Mouse (Mus musculus): ENCODE measurements around the gene Tarbp2.

Tarbp2 gene

GRCm38 (mm10) chr15:102505770-102506463 is 12.1 kb upstream of the Tarbp2 start:
- DNase-seq (ENCODE audit: low spot score), result no peak

- no peak for DNase-seq (ENCODE audit: low spot score)
These were observed 11.5 kb upstream of the Tarbp2 start for GRCm38 (mm10) chr15:102506464-102506830.

DNA sequence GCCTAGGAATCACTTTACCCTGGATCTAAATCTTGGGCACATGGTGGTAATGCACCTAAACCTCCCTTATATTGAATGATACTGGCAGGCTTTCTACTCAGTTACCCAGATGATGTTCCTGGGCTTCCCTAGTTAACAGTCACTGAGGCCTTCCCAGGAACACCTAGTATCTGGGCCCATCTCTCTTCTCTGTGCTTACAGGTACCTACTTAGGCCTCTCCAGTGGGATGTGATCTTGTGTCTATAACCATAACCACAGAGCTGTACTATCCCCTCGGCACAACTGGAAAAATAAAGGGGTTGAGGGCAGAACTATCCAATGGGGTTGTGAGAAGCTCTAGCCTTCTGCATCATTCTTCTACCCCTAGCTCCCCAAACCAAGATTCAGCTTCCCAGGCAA is 11.1 kb upstream of the Tarbp2 start:
- no peak for DNase-seq (ENCODE audit: low spot score)

DNA sequence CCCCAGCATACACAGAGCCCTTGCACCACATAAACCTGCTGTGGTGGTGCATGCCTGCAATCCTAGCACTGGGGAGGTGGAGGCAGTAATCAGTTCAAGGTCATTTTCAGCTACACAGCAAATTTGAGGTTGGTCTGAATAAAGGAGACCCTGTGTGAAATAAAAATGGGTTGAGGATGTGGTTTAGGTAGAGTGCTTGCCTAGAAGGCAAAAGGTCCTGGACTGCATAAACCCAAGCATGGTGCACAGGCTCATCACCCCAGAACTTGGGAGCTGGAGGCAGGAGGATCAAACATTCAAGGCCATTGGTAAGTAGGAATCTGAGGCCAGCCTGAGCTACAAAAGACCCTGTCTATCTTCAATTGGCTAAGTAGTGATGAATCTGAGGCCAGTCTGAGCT is 10.4 kb upstream of the Tarbp2 start:
- no peak for DNase-seq (ENCODE audit: low spot score)

DNA sequence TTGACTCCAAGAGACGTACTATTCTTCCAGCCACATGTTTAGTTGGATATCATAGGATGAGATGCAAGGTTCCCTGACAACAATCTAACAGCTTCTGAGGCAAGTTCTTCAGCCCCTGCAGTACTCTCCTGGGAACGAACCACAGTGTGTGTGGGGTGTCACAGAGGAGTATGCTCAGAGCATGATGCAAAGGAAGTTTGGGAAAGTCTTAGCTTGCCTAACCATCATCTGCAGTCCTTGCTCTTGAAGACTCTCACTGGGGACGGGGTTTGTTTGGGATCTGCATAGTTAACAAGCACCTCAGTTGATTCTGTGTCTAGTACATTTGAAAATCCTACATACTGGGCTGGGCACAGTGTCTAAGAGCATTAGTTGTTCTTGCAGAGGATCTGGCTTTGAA is 9.7 kb upstream of the Tarbp2 start:
- DNase-seq (ENCODE audit: low spot score), result no peak

- no peak for DNase-seq (ENCODE audit: low spot score)
These were observed 7.9 kb upstream of the Tarbp2 start for GRCm38 (mm10) chr15:102510110-102510509.

DNA sequence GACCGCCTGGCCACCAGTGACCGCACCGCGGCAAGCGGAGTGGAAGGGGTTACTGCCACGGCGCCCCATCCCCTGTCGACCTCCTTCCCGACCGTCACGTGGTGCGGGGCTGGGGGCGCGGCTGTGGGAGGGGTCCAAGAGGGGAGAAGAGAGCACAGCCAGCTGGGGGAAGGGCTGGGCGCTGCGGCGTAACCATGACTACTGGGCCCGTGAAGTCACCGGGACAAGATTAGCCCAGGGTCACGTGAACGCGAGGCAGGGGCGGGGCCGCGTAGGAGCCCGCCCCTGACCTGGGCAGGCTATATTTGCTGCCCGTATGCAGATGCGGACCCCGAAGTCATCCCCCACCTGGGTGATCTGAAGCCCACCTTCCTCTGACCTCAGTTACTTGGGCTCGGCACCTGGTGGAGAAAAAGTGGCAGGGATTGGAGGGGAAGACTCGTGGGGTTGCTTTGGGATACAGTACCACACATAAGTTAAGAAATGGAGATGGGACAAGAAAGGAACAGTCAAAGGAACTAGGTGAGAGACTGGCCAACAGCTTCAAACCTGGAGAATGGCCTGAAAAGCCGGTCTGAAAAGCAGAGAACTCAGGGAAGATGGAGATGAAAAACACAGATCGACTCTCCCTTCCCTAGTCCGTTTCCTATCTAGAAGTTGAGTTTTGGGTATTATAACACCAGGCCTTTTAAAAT is 7.3 kb upstream of the Tarbp2 start:
- DNase-seq (ENCODE audit: low spot score), result peak; percentile 84

- no peak for DNase-seq (ENCODE audit: low spot score)
These were observed 6.6 kb upstream of the Tarbp2 start for GRCm38 (mm10) chr15:102511285-102511833.

DNA sequence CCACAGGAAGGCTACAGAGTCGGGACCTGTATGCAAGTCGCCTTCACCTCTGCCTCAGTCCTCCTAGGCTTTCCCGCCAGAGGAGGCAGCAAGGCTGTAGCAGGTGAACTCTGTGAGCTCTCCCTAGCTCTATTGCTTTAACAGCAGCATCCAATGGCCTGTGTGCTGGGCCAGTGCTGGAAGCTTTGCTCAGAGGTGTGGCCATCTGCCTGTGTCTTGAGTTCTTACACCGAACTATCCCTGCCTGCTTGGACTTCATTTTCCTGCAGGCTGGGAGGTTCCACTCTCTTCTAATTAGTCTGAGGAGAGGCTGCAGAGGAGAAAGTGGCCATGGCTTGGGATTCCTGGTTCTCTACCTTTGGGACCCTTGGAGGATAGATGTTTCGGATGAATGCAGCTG is 6.0 kb upstream of the Tarbp2 start:
- DNase-seq (ENCODE audit: low spot score), result no peak

DNA sequence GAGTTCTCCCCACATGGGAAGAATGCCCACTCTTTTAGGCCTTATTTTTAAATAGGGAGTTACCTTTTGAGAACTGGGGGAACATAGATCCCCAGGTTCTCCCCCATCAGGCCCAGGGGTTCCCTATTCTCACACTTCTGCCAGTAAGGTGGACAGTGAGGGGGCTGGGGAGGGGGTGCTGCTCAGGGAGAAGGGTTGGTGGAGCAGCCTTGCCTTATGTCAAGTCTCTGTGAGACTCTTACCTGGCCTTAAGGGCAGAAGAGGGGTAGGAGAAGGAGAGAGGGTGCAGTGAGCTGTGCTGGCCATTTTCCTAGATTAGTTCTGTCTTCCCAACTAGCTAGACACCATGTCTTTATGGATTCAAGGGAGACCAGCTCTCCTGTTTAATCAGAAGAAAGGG is 5.5 kb upstream of the Tarbp2 start:
- DNase-seq (ENCODE audit: low spot score), result no peak

- no peak for DNase-seq (ENCODE audit: low spot score)
These were observed 5.0 kb upstream of the Tarbp2 start for GRCm38 (mm10) chr15:102513004-102513403.

DNA sequence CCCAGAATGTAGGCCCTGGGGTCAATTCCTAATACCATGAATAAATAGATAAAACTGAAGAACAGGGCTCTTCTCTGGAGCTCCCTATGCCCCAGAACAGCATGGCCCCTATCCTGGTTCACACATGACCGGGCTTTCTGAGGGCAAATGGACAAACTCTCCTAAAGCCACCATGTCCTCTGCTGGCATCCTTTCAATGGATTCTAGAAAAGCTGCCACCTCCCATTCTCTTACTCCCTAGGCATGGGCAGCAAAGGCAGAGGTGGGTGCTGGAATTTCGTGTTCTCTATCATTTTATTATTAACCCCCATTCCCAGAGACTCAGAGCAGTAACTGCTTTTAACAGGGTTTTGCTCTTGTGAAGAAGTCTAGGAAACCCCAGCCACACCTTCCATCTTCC is 2.7 kb upstream of the Tarbp2 start:
- no peak for DNase-seq (ENCODE audit: low spot score)

GRCm38 (mm10) chr15:102515791-102516190 is 2.2 kb upstream of the Tarbp2 start:
- no peak for DNase-seq (ENCODE audit: low spot score)

DNA sequence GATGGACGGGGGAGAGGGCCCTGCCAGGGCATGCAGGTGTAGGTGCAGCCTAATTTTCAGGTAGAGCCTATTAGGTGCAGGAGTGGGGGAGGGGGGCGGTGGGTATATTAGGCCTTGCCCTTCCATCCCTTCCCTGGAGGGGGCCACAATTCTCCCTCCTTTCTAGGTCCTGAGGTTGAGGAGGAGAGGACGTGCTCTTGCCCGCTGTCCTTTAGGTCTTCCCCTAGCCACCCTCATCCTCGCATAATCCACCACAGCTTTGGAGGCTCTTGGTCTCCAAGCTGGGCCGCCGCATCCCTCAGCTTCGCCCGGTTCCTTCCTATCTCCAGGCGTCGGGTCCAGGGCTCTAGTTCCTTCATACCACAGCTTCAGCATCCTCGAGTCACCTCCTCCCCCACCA is 1.7 kb upstream of the Tarbp2 start:
- no peak for DNase-seq (ENCODE audit: low spot score)

DNA sequence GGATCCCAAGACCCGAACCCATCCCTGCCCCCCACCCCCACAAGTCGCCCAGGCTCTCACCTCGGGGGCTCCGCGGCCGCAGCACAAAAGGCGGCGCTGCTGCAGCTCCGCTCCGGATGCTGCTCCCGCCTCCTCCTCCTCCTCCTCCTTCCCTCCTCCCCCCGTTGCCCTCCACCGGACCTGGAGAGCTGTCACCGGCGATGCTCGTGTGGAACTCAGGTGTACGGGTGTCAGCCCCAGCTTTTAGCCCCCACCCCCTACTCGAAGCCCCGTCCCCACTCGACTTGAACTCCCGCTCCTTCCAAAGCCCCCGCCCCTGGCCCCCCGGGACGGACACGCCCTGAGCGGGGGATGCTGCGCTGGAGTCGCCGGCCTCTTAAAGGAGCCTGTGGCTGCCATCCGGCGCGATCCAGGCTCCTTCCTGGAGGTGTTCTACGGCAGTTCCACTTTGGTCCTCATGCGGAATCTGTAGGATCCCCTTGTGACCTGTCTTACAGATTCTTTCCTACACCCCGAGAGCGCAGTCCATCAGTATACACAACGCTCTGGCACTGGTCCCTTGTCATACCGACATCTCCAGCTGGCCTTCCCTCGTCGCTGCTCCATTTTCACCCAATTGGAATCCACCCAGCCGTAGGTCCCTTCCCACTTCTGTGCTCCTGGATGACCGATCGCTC is 1.1 kb upstream of the Tarbp2 start, which contains the start of gene Map3k12:
Gene Map3k12, minus strand, starts transcription at position 337 of the 677 bp plus-strand sequence.
- DNase-seq (ENCODE audit: low spot score), result peak; percentile 64

GRCm38 (mm10) chr15:102517631-102517975 is 389 bp upstream of the Tarbp2 start:
- no peak for DNase-seq (ENCODE audit: low spot score)

DNA sequence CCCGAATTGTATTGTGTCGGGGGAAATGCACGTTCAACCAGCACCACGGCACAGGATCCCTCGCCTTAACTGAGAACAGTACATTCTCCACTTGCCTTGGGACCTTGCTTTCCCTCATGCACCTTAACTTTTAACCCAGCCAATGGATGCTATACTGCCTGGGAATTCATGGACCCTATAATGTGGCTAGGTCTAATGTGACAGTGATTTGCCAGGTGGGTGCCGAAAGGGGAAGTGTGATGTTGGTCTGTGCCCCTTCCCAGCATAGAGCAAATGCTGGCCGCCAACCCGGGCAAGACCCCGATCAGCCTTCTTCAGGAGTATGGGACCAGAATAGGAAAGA is 838 bp downstream of the Tarbp2 start:
- DNase-seq (ENCODE audit: low spot score), result no peak

DNA sequence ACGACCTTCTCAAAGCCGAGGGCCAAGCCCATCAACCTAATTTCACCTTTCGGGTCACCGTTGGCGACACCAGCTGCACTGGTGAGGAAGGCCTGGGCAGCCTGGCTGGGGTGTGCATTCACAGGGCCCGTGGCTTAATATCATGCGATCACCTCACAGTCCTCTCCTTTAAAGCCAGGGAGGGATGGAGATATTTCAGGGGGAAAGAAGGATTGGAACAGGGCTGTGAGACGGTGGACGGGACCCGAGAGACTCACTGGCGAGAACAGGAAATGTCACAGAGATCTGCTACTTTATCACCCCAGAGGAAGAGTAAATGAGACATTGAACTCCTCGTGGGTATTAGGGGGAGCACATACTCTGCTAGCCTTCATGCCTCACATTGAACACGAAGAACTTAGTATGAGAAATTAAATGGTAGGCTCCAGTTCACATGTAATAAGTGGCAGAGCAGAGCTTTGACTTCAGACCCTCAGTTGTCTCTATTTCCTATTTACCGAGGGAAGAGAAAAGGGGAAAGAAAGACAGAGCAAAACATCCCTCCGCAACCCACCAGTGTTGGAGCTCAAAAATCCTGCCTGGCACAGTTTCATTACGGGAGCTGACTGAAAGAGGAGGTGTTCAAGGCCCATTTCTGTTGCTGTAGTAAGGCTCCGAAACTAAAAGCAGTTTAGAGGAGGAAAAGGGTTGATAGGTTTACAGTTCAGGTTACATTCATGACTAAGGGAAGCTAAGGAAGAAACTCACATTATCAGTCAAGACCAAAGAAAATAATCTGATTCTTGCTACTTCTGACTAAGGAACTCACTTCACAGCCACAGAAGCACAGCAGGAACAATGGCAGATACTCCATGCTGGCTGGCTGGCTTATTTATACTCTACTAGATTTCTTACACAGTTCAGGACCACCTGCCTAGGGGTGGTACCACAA is 1.5 kb downstream of the Tarbp2 start:
- DNase-seq (ENCODE audit: low spot score), result no peak

DNA sequence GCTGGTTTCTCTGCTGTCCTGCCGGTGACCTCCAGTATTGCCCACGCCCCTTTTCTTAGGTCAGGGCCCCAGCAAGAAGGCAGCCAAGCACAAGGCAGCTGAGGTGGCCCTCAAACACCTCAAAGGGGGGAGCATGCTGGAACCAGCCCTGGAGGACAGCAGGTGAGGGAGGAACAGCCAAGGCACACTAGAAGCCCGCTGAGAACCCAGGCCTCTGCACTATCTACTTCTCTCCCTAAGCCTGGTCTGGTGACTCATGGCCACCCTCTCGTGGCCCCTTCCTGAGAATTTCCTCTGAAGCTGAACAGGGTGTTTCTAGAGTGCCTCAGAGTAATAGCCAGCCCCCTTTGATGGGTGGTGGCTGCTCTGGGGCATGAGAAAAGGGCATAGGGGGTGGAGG is 2.4 kb downstream of the Tarbp2 start:
- DNase-seq (ENCODE audit: low spot score), result no peak

GRCm38 (mm10) chr15:102521480-102521879 is 3.5 kb downstream of the Tarbp2 start:
- DNase-seq (ENCODE audit: low spot score), result no peak

GRCm38 (mm10) chr15:102524892-102525485 is 7.0 kb downstream of the Tarbp2 start, which contains the start of gene Npff:
Gene Npff (minus strand): TSS chr15:102524942.
- DNase-seq (ENCODE audit: low spot score), result peak; percentile 69

Measured in ovary, postnatal 14 days (tissue).